Mouse (Mus musculus) forebrain, embryonic 15.5 days (tissue): ENCODE data around the gene Alpk1. TPM values are rescaled to one million over a fixed set of nuclear protein-coding genes. Genes with fewer than 3 reads are reported as not detected.

Experiments used
- polyA plus RNA-seq: library from polyadenylated mRNA; unstranded; fragments of >200 nt; fragmentation: Nextera tagmentation; extraction: Ambion mirVana; gene quantifications from 2 replicates; pipeline ENCODE4 v1.2.1, GENCODE M21; 2015

Gene Alpk1
- polyA plus RNA-seq, 1 experiment from 2014 or later = 0.78 TPM

Other genes starting within 250 kb of the Alpk1 start
- 33.9 and 37.9 TPM in 2 replicates for gene Larp7, start 227.2 kb downstream of the Alpk1 start, polyA plus RNA-seq
- gene Zgrf1, start 227.0 kb downstream of the Alpk1 start, polyA plus RNA-seq = 5.1 and 6.0 TPM in 2 replicates
- gene Neurog2, start 147.4 kb downstream of the Alpk1 start, polyA plus RNA-seq = 89.7 and 111 TPM in 2 replicates
- 4.8 and 5.5 TPM in 2 replicates for gene Tifa, start 9.3 kb upstream of the Alpk1 start, polyA plus RNA-seq
- gene Ap1ar, start 57.0 kb upstream of the Alpk1 start, polyA plus RNA-seq = 87.1 and 89.2 TPM in 2 replicates
- gene Fam241a, start 115.8 kb upstream of the Alpk1 start, polyA plus RNA-seq = 10.0 and 10.7 TPM in 2 replicates